Mouse (Mus musculus): ENCODE measurements around the gene Atp2b2. TPM values are rescaled to one million over a fixed set of nuclear protein-coding genes. Genes with fewer than 3 reads are reported as not detected.

Gene Atp2b2
- total and polyA plus RNA-seq, 3 experiments: 0.04 TPM; not detected in 2

DNA sequence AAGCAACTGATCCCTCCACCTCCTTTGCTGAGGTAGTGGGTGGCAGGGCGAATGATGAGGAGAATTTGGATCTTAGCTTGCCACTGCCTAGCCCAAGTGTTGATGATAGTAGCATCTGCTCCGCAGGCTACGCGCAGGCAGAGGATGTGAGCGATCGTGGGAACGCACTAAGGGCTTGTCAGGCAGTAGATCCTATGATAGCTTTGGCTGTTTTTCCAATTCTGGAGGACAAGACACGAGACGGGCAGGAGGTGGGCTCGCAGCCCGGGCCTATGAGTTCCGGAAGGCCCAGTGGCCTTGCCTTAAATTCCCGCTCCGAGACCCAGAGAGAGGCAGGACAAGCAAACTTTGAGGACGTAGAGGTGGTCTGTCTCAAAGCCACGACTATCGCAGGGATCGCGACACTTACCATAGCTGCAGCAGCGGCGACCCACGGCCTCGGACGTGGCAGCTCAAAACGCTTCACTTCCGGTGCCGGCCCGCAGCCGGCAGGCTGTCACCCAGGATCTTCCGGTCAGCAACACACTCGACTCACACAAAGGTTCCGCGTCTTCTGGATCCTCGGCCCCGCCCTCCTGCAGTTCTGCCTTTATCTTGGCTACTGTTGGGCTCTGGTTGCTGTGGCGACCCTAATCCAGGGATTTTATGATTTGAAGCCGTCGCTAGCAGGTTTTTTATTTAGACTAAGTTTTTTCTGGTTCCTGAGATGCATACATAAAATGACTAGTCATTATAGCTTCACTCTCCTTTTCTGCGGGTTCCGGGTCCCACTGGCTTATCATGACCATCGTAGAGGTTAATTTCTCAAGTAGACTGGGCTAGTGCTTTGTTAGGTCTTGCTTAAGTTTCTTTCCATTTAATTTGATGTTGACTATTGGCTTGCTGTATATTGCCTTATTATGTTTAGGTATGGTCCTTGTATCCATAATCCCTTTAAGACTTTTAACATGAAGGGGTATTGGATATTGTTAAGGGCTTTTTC, 301.9 kb downstream of the Atp2b2 start, which contains the start of gene Sec13 (continued):
- TF ChIP-seq ZNF384 (IDR thresholded peaks at IDR 0.05; ENCODE audit: low read depth, low read length): no peak
- TF ChIP-seq MYB (IDR thresholded peaks at IDR 0.05; ENCODE audit: low read depth, low read length): no peak
- TF ChIP-seq ZKSCAN1 (IDR thresholded peaks at IDR 0.05; ENCODE audit: low read depth, low read length): no peak
- TF ChIP-seq CTCF (IDR thresholded peaks at IDR 0.05 in 2 of 3, conservative IDR thresholded peaks at IDR 0.05 in 1 of 3; ENCODE audit: control insufficient read depth in 1 of 3, insufficient read depth in 1 of 3, low read depth in 2 of 3, low read length in 3 of 3, poor library complexity in 1 of 3, severe bottlenecking in 1 of 3): no peak
- TF ChIP-seq MXI1 (IDR thresholded peaks at IDR 0.05; ENCODE audit: low read depth, low read length): peak; percentile 95
- peak; percentile 49 to 94; a peak in 3 of 4 replicates for TF ChIP-seq POLR2A (IDR thresholded peaks at IDR 0.05; ENCODE audit: control insufficient read depth in 1 of 2, insufficient read depth in 1 of 2, low read depth in 1 of 2, low read length in 2 of 2, poor library complexity in 1 of 2)
- no peak for TF ChIP-seq BHLHE40 (IDR thresholded peaks at IDR 0.05; ENCODE audit: borderline replicate concordance, low read depth, low read length)
- peak; percentile 93; the same call in 1 of the 2 replicates for TF ChIP-seq MAZ (IDR thresholded peaks at IDR 0.05; ENCODE audit: low read depth, low read length)
- no peak for TF ChIP-seq ZMIZ1 (IDR thresholded peaks at IDR 0.05; ENCODE audit: low read depth, low read length)
- TF ChIP-seq TAL1 (IDR thresholded peaks at IDR 0.05; ENCODE audit: low read length): no peak
- TF ChIP-seq TBP (IDR thresholded peaks at IDR 0.05; ENCODE audit: low read depth, low read length): peak; percentile 93
- no peak for TF ChIP-seq MAFK (IDR thresholded peaks at IDR 0.05; ENCODE audit: borderline replicate concordance, low read depth, low read length)
- TF ChIP-seq GATA1 (IDR thresholded peaks at IDR 0.05; ENCODE audit: low read depth, low read length): peak; percentile 61
- peak; percentile 78 for TF ChIP-seq MAX (IDR thresholded peaks at IDR 0.05; ENCODE audit: low read length)
- TF ChIP-seq CHD1 (IDR thresholded peaks at IDR 0.05; ENCODE audit: low read depth, low read length): no peak
- TF ChIP-seq TCF12 (IDR thresholded peaks at IDR 0.05; ENCODE audit: low read depth, low read length): peak; percentile 84
- TF ChIP-seq KAT2A (conservative IDR thresholded peaks at IDR 0.05; ENCODE audit: low read depth, low read length): peak; percentile 68
- TF ChIP-seq HCFC1 (IDR thresholded peaks at IDR 0.05; ENCODE audit: low read depth, low read length): peak; percentile 95
- 0 out of 2 replicates have a peak, but pooled peaks have one; percentile 2 for TF ChIP-seq GABPA (IDR thresholded peaks at IDR 0.05; ENCODE audit: low read depth, low read length)
- TF ChIP-seq SMC3 (IDR thresholded peaks at IDR 0.05; ENCODE audit: low read depth, low read length): peak; percentile 37; the same call in 1 of the 2 replicates
- TF ChIP-seq RCOR1 (IDR thresholded peaks at IDR 0.05; ENCODE audit: low read depth, low read length): peak; percentile 63

DNA sequence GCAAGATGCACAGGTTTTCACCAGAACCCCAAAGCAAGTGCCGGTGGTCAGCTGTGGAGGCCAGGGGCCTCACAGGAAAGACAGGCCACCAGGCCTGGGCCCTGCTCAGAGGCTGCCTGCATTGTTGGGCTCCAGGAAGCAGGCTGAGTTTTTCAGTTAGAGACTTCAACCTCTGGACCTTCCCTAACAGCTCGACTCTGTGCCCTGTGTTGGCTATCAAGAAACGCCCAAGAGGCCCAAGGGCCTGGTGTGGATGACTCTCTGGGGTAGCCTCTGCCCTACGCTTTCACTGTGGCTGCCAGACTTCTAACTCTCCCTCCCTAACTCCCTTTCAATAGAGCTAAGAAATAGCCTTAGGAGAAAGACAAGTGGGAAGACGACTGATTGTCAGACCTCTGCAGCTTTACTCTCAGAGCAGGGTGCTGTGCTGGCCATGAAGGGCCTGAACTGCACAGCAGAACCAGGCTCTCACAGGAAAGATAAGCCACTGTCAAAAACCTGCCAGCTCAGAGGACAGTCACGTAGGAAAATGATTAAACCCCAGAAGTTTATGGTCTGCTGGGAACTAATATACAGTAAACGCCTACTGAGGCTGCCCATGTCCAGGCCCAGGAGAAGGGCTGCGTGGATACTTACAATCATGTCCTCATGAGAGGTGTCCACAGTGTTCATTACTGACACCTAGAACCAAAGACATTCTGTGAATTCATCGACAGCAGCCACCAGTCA, 304.9 kb downstream of the Atp2b2 start:
- Histone ChIP-seq H3K27me3 (ENCODE audit: control insufficient read depth in 1 of 2, insufficient read depth in 2 of 2, low read length in 2 of 2) (no peaks in the 10 kb centered on the region), H3K4me3 (ENCODE audit: control insufficient read depth in 1 of 2, insufficient read depth in 1 of 2, low read depth in 2 of 2, low read length in 2 of 2) (no peak overlapping the region), H3K36me3 (ENCODE audit: control insufficient read depth in 1 of 2, insufficient read depth in 2 of 2, low read length in 2 of 2) (peaks cover 9 to 11% of the 10 kb centered on the region in 2 experiments), H3K27ac (ENCODE audit: control insufficient read depth, low read depth, low read length) (no peak overlapping the region), H3K9me3 (replicated peaks; ENCODE audit: insufficient read depth, low read length) (no peaks in the 10 kb centered on the region), H3K79me2 (ENCODE audit: control insufficient read depth, insufficient read depth, low read length, poor library complexity) (peaks cover 28% of the 10 kb centered on the region), H3K4me1 (ENCODE audit: control insufficient read depth in 1 of 2, insufficient read depth in 2 of 2, low read length in 2 of 2) (peaks cover 0 to 9% of the 10 kb centered on the region in 2 experiments; a peak in 3 of 4 replicates), H3K9ac (ENCODE audit: control insufficient read depth, low read depth, low read length, poor library complexity, severe bottlenecking) (no peak overlapping the region)
- TF ChIP-seq E2F4 (IDR thresholded peaks at IDR 0.05; ENCODE audit: borderline replicate concordance, low read depth, low read length) (no peak), GABPA (IDR thresholded peaks at IDR 0.05; ENCODE audit: low read depth, low read length) (no peak), ZKSCAN1 (IDR thresholded peaks at IDR 0.05; ENCODE audit: low read depth, low read length) (no peak), NELFE (IDR thresholded peaks at IDR 0.05; ENCODE audit: low read depth, low read length) (no peak), POLR2AphosphoS2 (IDR thresholded peaks at IDR 0.05; ENCODE audit: low read length) (no peak), USF1 (IDR thresholded peaks at IDR 0.05; ENCODE audit: low read depth, low read length) (no peak), BHLHE40 (IDR thresholded peaks at IDR 0.05; ENCODE audit: borderline replicate concordance, low read depth, low read length) (no peak), MXI1 (IDR thresholded peaks at IDR 0.05; ENCODE audit: low read depth, low read length) (no peak), SMC3 (IDR thresholded peaks at IDR 0.05; ENCODE audit: low read depth, low read length) (no peak), GATA1 (IDR thresholded peaks at IDR 0.05; ENCODE audit: low read depth, low read length) (no peak), MAZ (IDR thresholded peaks at IDR 0.05; ENCODE audit: low read depth, low read length) (no peak), JUND (IDR thresholded peaks at IDR 0.05; ENCODE audit: low read depth, low read length) (no peak), MYC (IDR thresholded peaks at IDR 0.05; ENCODE audit: low read depth, low read length) (no peak), MYB (IDR thresholded peaks at IDR 0.05; ENCODE audit: low read depth, low read length) (no peak), MEF2A (IDR thresholded peaks at IDR 0.05; ENCODE audit: extremely low read depth, insufficient replicate concordance, low read depth, low read length, poor library complexity, severe bottlenecking) (no peak), ETS1 (IDR thresholded peaks at IDR 0.05; ENCODE audit: low read depth, low read length) (no peak)
- no peak for DNase-seq (ENCODE audit: low read depth, low spot score)

Measured in MEL (cell line).